Mouse (Mus musculus) embryo, embryonic 11.5 days (tissue): ENCODE measurements around the gene Sirt7.

ENCODE experiments used
- DNase-seq: peaks from one replicate; pipeline ENCODE4 v3.0.0-alpha.2; 2012; ENCODE audit warnings: low read depth, low spot score

Gene Sirt7

GRCm38 (mm10) chr11:120625152-120625775 is at the start of gene Sirt7:
TSS of gene Sirt7 (minus strand) at chr11:120625240.
- no peak for DNase-seq

- DNase-seq: no peak
Measured at GRCm38 (mm10) chr11:120673594-120674122, 48.6 kb upstream of the Sirt7 start.

GRCm38 (mm10) chr11:120672687-120673593 is 47.9 kb upstream of the Sirt7 start, which contains the start of gene Aspscr1:
TSS of gene Aspscr1 (plus strand) at chr11:120672973.
- DNase-seq: peak; percentile 92

GRCm38 (mm10) chr11:120666617-120667016 is 41.6 kb upstream of the Sirt7 start:
- no peak for DNase-seq

- DNase-seq: no peak
Measured at GRCm38 (mm10) chr11:120665406-120665805, 40.4 kb upstream of the Sirt7 start.

GRCm38 (mm10) chr11:120663714-120664113 is 38.7 kb upstream of the Sirt7 start:
- DNase-seq: no peak

GRCm38 (mm10) chr11:120662759-120663158 is 37.7 kb upstream of the Sirt7 start:
- no peak for DNase-seq

- DNase-seq: no peak
Measured at GRCm38 (mm10) chr11:120661076-120661460, 36.0 kb upstream of the Sirt7 start, which contains the start of gene Notum. TSS of gene Notum (minus strand) at chr11:120661175.

- no peak for DNase-seq
Measured at GRCm38 (mm10) chr11:120660301-120661075, 35.4 kb upstream of the Sirt7 start.

- no peak for DNase-seq
Measured at GRCm38 (mm10) chr11:120659509-120660300, 34.7 kb upstream of the Sirt7 start.

GRCm38 (mm10) chr11:120658876-120659410 is 33.9 kb upstream of the Sirt7 start:
- peak; percentile 60 for DNase-seq

- no peak for DNase-seq
Measured at GRCm38 (mm10) chr11:120657301-120657700, 32.3 kb upstream of the Sirt7 start.

- no peak for DNase-seq
Measured at GRCm38 (mm10) chr11:120654741-120655140, 29.7 kb upstream of the Sirt7 start.

- no peak for DNase-seq
Measured at GRCm38 (mm10) chr11:120651872-120652271, 26.8 kb upstream of the Sirt7 start.

- DNase-seq: no peak
Measured at GRCm38 (mm10) chr11:120648001-120648476, 23.0 kb upstream of the Sirt7 start, which contains the start of gene Myadml2. TSS of gene Myadml2 (minus strand) at chr11:120648158.

GRCm38 (mm10) chr11:120647047-120647830 is 22.2 kb upstream of the Sirt7 start:
- no peak for DNase-seq

- DNase-seq: peak; percentile 88
Measured at GRCm38 (mm10) chr11:120643601-120643987, 18.6 kb upstream of the Sirt7 start, which contains the start of gene Pycr1. TSS of gene Pycr1 (minus strand) at chr11:120643769.

GRCm38 (mm10) chr11:120642939-120643600 is 18.0 kb upstream of the Sirt7 start:
- no peak for DNase-seq

GRCm38 (mm10) chr11:120641869-120642268 is 16.8 kb upstream of the Sirt7 start:
- no peak for DNase-seq
